Mouse (Mus musculus): ENCODE data around the gene Nme3.
"Not testable (repeated sequence)": the region's sequence is repeated elsewhere in the genome, so short reads cannot be mapped to it uniquely, and the experiment has no call there.

The Nme3 gene

DNA sequence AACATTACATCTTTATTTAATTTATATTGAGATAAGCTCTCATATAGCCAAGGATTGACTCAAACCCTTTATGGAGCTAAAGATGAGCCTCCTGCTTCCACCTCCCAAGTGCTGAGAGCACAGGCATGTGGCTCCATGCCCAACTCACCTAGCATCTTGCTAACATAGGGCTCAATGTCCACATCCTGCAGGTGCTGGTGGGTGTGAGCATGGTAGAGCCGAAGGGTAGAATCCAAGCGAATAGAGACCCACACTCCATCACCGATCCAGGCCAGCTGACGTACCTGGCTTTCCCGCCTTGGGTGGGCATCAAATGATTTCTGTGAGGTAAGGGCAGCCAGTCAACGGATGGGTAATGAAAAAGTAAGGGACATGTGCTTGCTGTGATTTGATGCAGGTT, 3.7 kb downstream of the Nme3 start:
- no peak for DNase-seq (ENCODE audit: low spot score)

DNA sequence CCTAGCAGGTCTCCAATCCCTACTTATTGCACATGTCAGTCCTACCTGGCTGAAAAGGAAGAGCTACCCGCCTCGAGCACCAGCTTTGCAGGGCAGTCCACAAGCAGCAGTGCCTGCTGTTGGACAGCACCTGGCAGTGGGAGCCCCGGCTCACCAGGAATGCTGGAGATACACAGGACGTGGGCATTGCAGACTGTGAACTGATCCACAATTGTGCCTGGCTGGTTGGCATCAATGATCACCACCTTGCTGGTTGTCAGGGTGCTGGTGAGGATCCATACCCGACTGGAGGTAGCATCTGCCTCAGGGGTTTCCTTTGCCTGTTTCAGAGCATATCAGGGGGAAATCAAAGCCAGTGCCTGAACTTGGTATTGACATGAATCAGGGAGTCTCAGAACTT, 5.8 kb downstream of the Nme3 start:
- DNase-seq (ENCODE audit: low spot score): no peak

DNA sequence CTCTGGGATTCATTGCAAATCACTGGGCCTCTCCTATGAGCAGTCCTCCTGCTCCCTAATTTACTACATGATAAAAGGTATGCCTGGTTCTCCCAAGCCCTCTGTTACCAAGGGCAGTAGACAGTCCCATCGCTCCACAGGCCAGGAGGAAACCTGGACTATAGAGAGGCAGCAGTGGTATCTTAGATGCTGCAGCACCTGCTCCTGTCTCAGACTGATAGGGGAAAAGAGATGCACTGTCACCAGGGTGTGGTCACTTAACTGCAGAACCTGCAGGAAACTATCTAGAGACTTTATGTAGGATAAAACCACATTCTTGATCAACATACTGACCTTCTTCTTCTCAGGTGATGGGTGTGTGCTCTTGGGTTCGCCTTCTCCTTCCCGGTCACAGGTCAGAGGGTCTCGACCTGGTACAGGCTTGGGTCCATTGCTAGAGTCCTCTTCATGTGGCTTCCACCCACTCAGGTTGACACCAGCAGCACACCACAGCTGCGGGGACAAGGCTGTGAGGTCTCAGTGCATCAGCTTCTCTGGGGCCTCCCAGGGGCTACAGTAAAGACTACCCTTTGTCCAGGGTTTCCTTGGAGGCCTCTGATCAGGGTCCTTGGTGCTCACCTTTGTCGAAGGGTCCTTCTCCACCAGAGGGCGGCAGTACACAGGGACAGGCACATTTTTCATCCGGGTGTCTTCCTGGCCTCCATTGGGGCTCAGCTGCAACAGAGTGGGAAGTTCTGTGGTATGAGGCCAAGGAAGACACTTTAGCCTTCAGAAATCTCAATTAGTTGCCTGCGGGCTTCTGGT, 6.6 kb downstream of the Nme3 start:
- DNase-seq (ENCODE audit: low spot score): no peak

DNA sequence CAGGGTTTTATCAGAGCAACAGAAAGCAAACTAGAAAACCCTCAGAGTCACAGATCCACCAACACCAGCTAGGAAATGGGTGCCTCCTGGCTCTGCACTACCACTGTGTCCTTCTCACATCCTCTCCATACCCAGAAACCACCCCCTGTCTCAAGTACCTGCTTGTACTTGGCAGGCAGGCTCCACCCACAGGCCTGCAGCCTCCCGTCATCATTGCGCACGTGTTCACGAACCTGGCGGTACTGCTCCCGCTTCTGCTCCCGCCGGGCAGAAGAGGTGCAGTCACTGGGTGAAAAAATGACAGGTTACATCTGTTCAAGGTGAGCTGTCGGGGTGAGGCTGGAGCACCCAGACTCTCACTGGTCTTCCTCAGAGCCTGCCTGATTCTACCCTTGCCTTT, 7.5 kb downstream of the Nme3 start:
- no peak for DNase-seq (ENCODE audit: low spot score)

DNA sequence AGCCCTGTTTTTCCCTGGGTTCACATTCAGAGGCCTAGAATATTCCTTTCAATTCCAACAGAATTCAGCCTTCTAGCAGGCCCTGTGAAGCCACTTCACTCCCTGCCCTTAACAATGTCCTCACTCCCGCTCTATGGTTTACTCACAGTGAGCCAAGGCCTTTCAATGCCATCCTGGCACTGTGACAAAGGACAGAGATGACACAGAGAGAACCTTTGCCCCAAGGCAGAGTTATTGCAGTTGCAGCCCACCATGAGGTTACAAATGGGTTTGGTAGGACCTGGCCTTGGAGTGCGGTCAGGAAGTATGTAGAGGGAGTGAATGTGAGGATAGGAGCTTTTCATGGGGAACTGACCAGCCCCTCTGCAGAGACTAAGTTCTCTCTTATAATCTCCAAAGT, 11.3 kb downstream of the Nme3 start:
- DNase-seq (ENCODE audit: low spot score): no peak

DNA sequence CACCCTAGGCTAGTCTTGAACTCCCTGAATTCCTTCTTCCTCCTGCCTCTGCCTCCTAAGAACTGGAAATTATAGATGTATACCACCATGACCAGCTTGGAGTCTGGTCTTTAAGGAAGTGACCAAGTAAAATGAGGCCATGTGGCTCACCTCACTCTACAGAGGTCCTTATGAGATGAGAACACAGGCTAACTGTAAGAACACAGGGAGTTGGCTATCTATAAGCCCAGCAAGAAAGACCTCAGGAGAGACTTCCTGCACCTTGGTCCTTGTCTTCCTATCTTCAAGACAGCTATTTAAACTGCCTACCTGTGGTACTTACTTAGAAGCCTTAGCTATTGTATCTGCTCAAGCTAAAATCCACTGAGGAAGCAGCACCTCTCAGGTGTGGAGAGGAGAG, 17.7 kb downstream of the Nme3 start:
- DNase-seq (ENCODE audit: low spot score): no peak

DNA sequence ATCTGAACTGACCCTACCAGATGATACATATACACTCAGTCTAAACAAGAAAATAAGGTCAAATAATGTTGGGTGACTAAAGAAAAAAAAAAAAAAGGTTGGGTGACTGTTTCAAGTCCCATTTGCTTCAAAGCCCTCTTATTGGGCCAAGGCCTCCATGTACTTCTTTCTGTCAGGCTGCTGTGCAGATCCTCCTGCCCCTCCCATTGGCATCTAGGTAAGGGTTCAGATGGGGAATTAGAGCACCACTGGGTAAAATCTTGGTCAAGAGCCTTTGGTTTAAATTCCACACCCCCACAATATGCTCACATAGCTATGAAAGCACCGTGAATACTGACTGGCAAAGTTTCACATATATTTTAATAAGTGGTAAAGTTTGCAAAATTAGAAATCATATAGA, 26.9 kb downstream of the Nme3 start:
- DNase-seq (ENCODE audit: low spot score): no peak

DNA sequence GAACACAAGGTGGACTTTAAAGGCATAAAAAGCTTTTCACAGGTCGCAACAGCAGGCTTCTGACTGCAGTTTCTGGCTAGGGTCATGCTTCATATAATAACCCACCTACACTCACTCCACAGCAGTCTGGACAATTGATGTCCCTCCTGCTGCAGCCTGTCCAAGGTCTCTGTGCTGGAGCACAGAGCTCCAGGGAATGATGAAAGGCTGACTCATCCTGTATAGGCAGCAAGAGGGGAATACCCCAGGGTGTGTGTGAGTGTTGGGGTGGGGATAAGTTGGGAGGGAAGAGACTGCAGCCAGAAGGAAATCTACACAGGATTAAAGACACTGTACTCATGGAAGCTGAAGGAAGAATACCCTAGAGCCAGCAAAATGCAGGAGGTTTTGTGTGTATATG, 33.2 kb downstream of the Nme3 start:
- no peak for DNase-seq (ENCODE audit: low spot score)

DNA sequence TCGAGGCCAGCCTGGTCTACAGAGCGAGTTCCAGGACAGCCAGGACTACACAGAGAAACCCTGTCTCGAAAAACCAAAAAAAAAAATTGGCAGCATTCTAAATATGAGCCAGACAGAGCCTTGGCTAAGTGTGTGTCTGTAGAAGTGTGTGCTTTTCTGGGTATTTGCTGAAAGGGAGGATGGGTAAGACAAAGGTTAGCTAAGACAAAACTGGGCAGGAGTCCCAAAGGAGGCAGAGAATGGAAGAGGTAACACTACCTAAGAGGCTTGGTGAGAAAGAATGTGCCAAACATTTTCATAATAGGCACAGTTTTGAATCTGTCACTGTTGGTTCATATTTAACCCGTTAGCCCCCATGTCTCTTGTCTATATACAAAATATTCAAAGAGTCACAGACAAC, 36.1 kb downstream of the Nme3 start:
- no peak for DNase-seq (ENCODE audit: low spot score)

DNA sequence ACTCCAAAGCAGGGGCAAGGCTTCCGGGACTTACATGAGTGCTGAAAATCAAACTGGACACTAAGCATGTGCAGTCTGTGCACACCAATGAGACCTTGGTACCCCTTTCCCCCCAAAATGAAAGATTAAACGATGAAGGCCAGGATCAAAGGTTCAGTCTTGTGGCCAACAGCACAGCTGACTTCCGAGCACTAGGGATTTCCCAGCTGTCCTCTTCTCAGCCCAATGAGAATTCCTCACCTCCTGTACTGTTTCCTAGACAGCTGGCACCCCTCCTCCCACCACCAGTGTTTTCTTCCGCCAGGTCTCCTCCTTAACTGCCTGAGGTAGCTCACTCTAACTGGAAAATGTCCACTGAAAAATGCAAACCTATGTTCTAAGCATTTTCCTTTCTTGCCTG, 36.9 kb downstream of the Nme3 start:
- no peak for DNase-seq (ENCODE audit: low spot score)

DNA sequence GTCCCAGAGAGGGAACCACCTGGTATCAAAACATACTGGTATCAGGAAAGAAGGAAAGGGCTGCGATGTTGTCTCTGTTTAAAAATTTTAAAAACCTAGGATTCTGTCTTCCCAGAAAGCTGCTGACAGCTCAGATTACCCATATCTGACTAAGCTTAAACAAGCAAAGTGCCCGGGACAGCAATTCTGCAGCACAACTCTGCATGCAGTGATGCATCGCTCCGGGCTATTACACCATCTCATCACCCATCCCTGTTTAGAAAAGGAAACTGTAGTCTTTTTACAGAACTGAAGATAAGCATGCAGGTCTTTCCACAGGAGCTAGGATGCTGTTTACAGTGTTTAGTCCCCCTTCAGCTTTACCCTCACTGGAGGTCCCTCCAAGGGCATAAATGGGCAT, 38.6 kb downstream of the Nme3 start:
- DNase-seq (ENCODE audit: low spot score): no peak

DNA sequence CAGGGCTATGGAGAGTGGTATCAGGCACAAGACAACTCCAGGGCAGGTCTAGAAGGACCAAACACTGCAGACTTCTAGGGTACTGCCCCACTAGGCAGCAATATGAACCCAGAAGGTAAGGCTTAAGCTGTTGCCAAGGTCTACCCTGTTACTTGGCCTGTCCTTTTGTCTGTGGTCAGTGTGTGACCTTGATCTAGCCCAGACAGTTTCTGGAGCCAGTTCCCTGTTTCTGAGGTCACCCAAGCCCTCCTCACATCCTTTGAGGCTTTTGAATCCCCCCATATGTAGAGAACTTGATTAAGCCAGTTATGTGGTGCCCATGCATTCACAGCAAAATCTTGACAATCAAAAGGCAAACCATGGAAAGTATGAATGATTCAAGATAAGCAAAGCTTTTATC, 39.4 kb downstream of the Nme3 start:
- no peak for DNase-seq (ENCODE audit: low spot score)

DNA sequence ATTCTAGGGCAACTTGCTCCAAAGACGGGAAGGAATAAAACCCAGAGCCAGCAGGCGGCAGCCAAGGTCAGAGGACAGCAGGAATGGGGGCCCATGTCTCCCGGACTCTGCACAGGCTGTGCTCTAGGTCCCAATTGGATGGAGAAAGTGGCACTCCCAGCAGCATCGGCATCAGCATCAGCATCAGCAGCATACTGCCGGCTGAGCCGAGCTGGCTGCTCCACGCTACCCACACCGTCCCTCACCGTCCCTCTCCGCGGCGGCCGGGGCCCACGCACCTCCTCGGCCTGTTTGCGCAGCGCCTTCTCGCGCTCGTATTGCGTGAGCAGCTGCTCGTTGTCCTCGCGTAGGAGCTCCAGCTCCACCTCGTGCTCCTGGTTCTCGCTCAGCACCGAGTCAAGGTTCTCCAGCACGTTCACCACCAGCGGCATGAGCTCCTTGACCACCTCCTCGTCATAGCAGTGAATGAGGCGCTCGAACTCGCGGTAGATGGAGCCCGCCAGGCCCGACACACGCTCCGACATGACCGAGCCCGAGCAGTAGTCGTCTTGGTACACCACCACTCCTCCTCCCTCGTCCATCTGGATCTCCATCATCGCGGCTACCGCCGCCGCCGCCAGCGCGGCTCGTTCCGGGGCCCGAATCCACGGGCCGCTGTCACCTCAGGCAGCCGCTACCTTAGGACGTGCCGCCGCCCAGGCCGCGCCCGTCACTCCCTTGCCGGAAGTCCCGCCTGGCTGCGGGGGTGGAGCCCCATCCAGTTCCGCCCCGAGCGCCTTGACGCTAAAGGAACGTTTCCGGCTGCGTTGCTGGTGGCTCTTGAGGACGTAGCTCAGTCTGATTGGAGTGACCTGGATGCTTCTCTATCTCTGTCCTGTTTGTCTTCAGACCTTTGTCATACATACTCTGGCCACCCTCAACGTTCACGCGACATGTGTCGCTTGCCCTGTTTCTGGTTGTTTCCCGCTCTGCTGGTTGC, 40.2 kb downstream of the Nme3 start, which contains the start of gene Mapk8ip3:
Gene Mapk8ip3, minus strand, starts transcription at position 719 of the 979 bp plus-strand sequence.
- peak; percentile 93 for DNase-seq (ENCODE audit: low spot score)

DNA sequence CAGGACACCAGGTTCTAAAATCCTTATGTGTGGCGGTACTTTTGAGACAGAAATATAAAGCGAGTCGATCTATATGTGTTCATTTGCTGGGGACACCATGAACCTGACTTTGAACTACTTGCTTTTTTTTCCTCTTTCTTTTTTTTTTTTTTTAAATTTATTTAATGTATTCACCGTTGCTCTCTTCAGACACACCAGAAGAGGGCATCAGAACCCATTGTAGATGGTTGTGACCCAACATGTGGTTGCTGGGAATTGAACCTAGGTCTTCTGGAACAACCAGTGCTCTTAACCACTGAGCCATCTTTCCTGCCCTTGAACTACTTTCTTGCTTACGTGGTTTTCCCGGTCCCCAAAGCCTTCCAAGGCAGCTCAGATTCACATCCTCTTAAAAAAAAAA, 41.0 kb downstream of the Nme3 start:
- DNase-seq (ENCODE audit: low spot score): no peak

DNA sequence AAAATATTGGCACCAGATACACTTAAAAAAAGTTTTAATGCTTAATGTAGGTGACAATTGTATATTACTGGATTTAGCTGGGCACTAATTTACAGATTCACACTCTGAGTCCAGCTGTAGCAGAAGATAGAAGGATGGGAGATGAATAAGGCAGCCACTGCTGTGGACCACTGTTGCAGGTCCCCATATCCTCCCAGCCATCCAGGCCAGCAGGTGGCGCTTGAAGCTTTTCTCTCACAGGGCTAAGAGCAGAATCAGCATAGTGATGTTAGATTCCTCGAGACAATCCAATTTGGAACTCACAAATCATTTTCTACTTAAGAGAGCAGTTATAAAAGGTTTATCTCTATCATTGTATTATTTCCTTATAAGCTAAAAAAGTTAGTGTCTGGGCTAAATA, 46.2 kb downstream of the Nme3 start:
- DNase-seq (ENCODE audit: low spot score): peak; percentile 21

DNA sequence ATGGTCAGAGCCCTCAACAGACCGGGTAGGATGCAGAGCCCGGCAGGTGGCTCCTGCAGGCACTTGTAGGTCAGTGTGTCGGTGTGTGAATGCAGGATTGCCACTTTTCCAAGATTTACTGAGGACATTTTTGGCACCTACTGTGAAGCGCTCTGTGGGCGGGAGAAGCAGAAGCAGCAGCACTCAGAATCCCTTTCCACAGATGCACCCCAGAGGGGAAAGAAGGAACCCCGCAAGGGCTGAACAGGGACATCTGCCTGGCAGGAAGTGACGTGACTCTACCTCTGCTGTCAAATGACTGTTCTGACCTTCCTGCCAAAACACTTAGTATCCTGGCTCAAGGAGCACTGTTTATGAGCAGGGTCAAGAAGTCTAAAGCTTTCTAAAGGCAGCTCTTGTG, 46.7 kb downstream of the Nme3 start:
- no peak for DNase-seq (ENCODE audit: low spot score)

DNA sequence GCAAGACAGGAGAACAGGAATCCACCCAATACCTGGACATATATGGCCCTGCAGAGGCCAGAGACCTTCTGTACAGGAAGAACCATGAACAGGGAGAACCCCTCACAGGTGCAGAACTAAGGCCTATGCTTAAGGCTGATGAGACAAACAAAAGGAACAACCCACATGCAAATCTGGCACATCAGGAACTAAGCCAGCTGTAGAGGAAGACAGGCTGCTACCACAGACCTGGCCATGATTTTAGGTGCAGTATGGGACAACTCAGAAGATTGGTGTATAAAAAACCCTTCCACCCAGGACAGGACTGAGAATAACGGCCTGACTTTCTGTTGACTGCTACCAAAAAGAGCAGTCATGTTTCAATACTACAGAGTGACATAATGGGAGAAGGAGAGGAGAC, 47.3 kb downstream of the Nme3 start:
- not testable (repeated sequence) for DNase-seq (ENCODE audit: low spot score)

Data from ovary, postnatal 14 days (tissue).